Mouse (Mus musculus) MEL (cell line): ENCODE results near the gene Rec8. TPM values are rescaled to one million over a fixed set of nuclear protein-coding genes. Genes with fewer than 3 reads are reported as not detected.

ENCODE experiments used
- DNase-seq: peaks from one replicate; pipeline ENCODE4 v3.0.0; 2011; ENCODE audit warnings: low read depth, low spot score
- H3K27ac ChIP-seq: 2 replicates; pipeline ENCODE4 v1.5.1; 2012; ENCODE audit warnings: low read depth, mild to moderate bottlenecking, control low read depth, low read length, moderate library complexity; ENCODE audit not compliant: control insufficient read depth
- H3K27me3 ChIP-seq, 2 experiments: fragments of 150-350 bp in 1 of 2; sonication (generic) in 1 of 2; 2 replicates each; pipeline ENCODE4 v1.6.1; 2012; ENCODE audit warnings: low read length in 2 of 2, mild to moderate bottlenecking in 2 of 2, improper control_type of control experiment in 1 of 2, moderate library complexity in 1 of 2; ENCODE audit not compliant: insufficient read depth in 2 of 2, control insufficient read depth in 1 of 2
- H3K36me3 ChIP-seq, 2 experiments: 2 replicates each; pipeline ENCODE4 v1.6.1; 2012 to 2014; ENCODE audit warnings: low read length in 2 of 2, improper control_type of control experiment in 1 of 2, inconsistent platforms in 1 of 2, mild to moderate bottlenecking in 1 of 2; ENCODE audit not compliant: insufficient read depth in 2 of 2, control insufficient read depth in 1 of 2
- H3K4me1 ChIP-seq, 2 experiments: fragments of 150-350 bp in 1 of 2; sonication (generic) in 1 of 2; 2 replicates each; pipeline ENCODE4 v1.6.1; 2012; ENCODE audit warnings: low read length in 2 of 2, improper control_type of control experiment in 1 of 2, mild to moderate bottlenecking in 1 of 2; ENCODE audit not compliant: insufficient read depth in 2 of 2, control insufficient read depth in 1 of 2
- H3K4me3 ChIP-seq, 2 experiments: fragments of 150-350 bp in 1 of 2; sonication (generic) in 1 of 2; 2 replicates each; pipeline ENCODE4 v1.5.1; 2012; ENCODE audit warnings: low read depth in 2 of 2, low read length in 2 of 2, mild to moderate bottlenecking in 2 of 2, moderate library complexity in 2 of 2, control low read depth in 1 of 2, improper control_type of control experiment in 1 of 2; ENCODE audit not compliant: control insufficient read depth in 1 of 2, insufficient read depth in 1 of 2
- H3K79me2 ChIP-seq: 2 replicates; pipeline ENCODE4 v1.6.1; 2012; ENCODE audit warnings: mild to moderate bottlenecking, low read length, moderate library complexity; ENCODE audit not compliant: control insufficient read depth, poor library complexity, insufficient read depth
- H3K9ac ChIP-seq: 2 replicates; pipeline ENCODE4 v1.6.1; 2012; ENCODE audit warnings: low read depth, mild to moderate bottlenecking, control low read depth, low read length, moderate library complexity; ENCODE audit not compliant: control insufficient read depth, poor library complexity, severe bottlenecking
- H3K9me3 ChIP-seq: fragments of 150-350 bp; sonication (generic); replicated peaks from 2 replicates; pipeline ENCODE4 v1.6.1; 2012; ENCODE audit warnings: mild to moderate bottlenecking, low read length, improper control_type of control experiment, moderate library complexity; ENCODE audit not compliant: insufficient read depth
- CTCF ChIP-seq, 3 experiments: IDR thresholded peaks in 2 of 3; conservative IDR thresholded peaks in 1 of 3; 2 replicates each; pipeline ENCODE4 v1.5.1; 2011 to 2012; ENCODE audit warnings: low read length in 3 of 3, low read depth in 2 of 3, mild to moderate bottlenecking in 2 of 3, improper control_type of control experiment in 1 of 3, inconsistent platforms in 1 of 3, mixed read lengths in 1 of 3, moderate library complexity in 1 of 3; ENCODE audit not compliant: control insufficient read depth in 1 of 3, insufficient read depth in 1 of 3, poor library complexity in 1 of 3, severe bottlenecking in 1 of 3
- ELF1 ChIP-seq: IDR thresholded peaks from 2 replicates; pipeline ENCODE4 v1.6.1; 2014; ENCODE audit warnings: low read depth, mild to moderate bottlenecking, inconsistent platforms, low read length, improper control_type of control experiment, moderate library complexity
- EP300 ChIP-seq, 2 experiments: IDR thresholded peaks; 2 replicates each; pipeline ENCODE4 v1.6.1; 2011; ENCODE audit warnings: improper control_type of control experiment in 2 of 2, low read length in 2 of 2, low read depth in 1 of 2, mild to moderate bottlenecking in 1 of 2
- ETS1 ChIP-seq: IDR thresholded peaks from 2 replicates; pipeline ENCODE4 v1.6.1; 2012; ENCODE audit warnings: low read depth, mild to moderate bottlenecking, inconsistent platforms, low read length, improper control_type of control experiment, moderate library complexity
- GABPA ChIP-seq: IDR thresholded peaks from 2 replicates; pipeline ENCODE4 v1.6.1; 2012; ENCODE audit warnings: low read depth, mild to moderate bottlenecking, inconsistent platforms, low read length, improper control_type of control experiment, moderate library complexity
- HCFC1 ChIP-seq: IDR thresholded peaks from 2 replicates; pipeline ENCODE4 v1.6.1; 2012; ENCODE audit warnings: low read depth, mild to moderate bottlenecking, inconsistent platforms, low read length, improper control_type of control experiment, moderate library complexity
- JUND ChIP-seq: IDR thresholded peaks from 2 replicates; pipeline ENCODE4 v1.6.1; 2011; ENCODE audit warnings: low read depth, mild to moderate bottlenecking, improper control_type of control experiment, low read length
- KAT2A ChIP-seq: conservative IDR thresholded peaks from 2 replicates; pipeline ENCODE4 v1.6.1; 2012; ENCODE audit warnings: low read depth, low read length, improper control_type of control experiment, inconsistent platforms
- MAX ChIP-seq: IDR thresholded peaks from 2 replicates; pipeline ENCODE4 v1.6.1; 2011; ENCODE audit warnings: low read length, improper control_type of control experiment
- MAZ ChIP-seq: IDR thresholded peaks from 2 replicates; pipeline ENCODE4 v1.6.1; 2012; ENCODE audit warnings: low read depth, mild to moderate bottlenecking, inconsistent platforms, low read length, improper control_type of control experiment
- MXI1 ChIP-seq: IDR thresholded peaks from 2 replicates; pipeline ENCODE4 v1.6.1; 2011; ENCODE audit warnings: mild to moderate bottlenecking, low read depth, low read length, improper control_type of control experiment
- MYB ChIP-seq: IDR thresholded peaks from 2 replicates; pipeline ENCODE4 v1.6.1; 2011; ENCODE audit warnings: mild to moderate bottlenecking, low read depth, low read length, improper control_type of control experiment
- MYC ChIP-seq: IDR thresholded peaks from 2 replicates; pipeline ENCODE4 v1.6.1; 2011; ENCODE audit warnings: low read depth, mild to moderate bottlenecking, low read length, improper control_type of control experiment, moderate library complexity
- NELFE ChIP-seq: IDR thresholded peaks from 2 replicates; pipeline ENCODE4 v1.6.1; 2011; ENCODE audit warnings: low read depth, low read length, improper control_type of control experiment
- NRF1 ChIP-seq: IDR thresholded peaks from 2 replicates; pipeline ENCODE4 v1.6.1; 2014; ENCODE audit warnings: low read depth, mild to moderate bottlenecking, inconsistent platforms, low read length, improper control_type of control experiment, moderate library complexity; ENCODE audit not compliant: poor library complexity, insufficient read depth, severe bottlenecking
- POLR2A ChIP-seq, 2 experiments: IDR thresholded peaks; 2 replicates each; pipeline ENCODE4 v1.6.1; 2011 to 2012; ENCODE audit warnings: low read length in 2 of 2, mild to moderate bottlenecking in 2 of 2, control low read depth in 1 of 2, improper control_type of control experiment in 1 of 2, low read depth in 1 of 2, moderate library complexity in 1 of 2; ENCODE audit not compliant: control insufficient read depth in 1 of 2, insufficient read depth in 1 of 2, poor library complexity in 1 of 2
- POLR2AphosphoS2 ChIP-seq: IDR thresholded peaks from 2 replicates; pipeline ENCODE4 v1.6.1; 2011; ENCODE audit warnings: low read length, improper control_type of control experiment
- POLR2AphosphoS5 ChIP-seq: IDR thresholded peaks from 2 replicates; pipeline ENCODE4 v1.6.1; 2012; ENCODE audit warnings: low read depth, borderline replicate concordance, mild to moderate bottlenecking, inconsistent platforms, low read length, moderate library complexity, mixed read lengths
- SIN3A ChIP-seq: IDR thresholded peaks from 2 replicates; pipeline ENCODE4 v1.6.1; 2012; ENCODE audit warnings: low read length, improper control_type of control experiment, inconsistent platforms
- TAL1 ChIP-seq: IDR thresholded peaks from 2 replicates; pipeline ENCODE4 v1.6.1; 2012; ENCODE audit warnings: mild to moderate bottlenecking, inconsistent platforms, low read length, moderate library complexity, mixed read lengths
- TCF12 ChIP-seq: IDR thresholded peaks from 2 replicates; pipeline ENCODE4 v1.6.1; 2014; ENCODE audit warnings: low read depth, mild to moderate bottlenecking, inconsistent platforms, low read length, improper control_type of control experiment, moderate library complexity
- UBTF ChIP-seq: IDR thresholded peaks from 2 replicates; pipeline ENCODE4 v1.6.1; 2012; ENCODE audit warnings: low read depth, mild to moderate bottlenecking, inconsistent platforms, low read length, improper control_type of control experiment, moderate library complexity, borderline replicate concordance; ENCODE audit not compliant: insufficient read depth
- USF1 ChIP-seq: IDR thresholded peaks from 2 replicates; pipeline ENCODE4 v1.6.1; 2014; ENCODE audit warnings: low read depth, mild to moderate bottlenecking, inconsistent platforms, low read length, improper control_type of control experiment, moderate library complexity
- USF2 ChIP-seq, 2 experiments: IDR thresholded peaks; 2 replicates each; pipeline ENCODE4 v1.6.1; 2011 to 2012; ENCODE audit warnings: improper control_type of control experiment in 2 of 2, low read length in 2 of 2, borderline replicate concordance in 1 of 2, inconsistent platforms in 1 of 2, low read depth in 1 of 2, mild to moderate bottlenecking in 1 of 2; ENCODE audit not compliant: insufficient read depth in 1 of 2
- polyA plus RNA-seq, 2 experiments: library from polyadenylated mRNA; stranded (reverse) in 1 of 2; unstranded in 1 of 2; fragments of >175 nt in 1 of 2; fragments of >200 nt in 1 of 2; gene quantifications; 2 replicates each; pipeline versions ENCODE4 v1.2.1 to v1.2.4; 2012; ENCODE audit warnings: low replicate concordance in 2 of 2, low read depth in 1 of 2; ENCODE audit not compliant: insufficient read length in 2 of 2, insufficient read depth in 1 of 2, missing spikeins in 1 of 2
- total RNA-seq: library from RNA; depleted of rRNA; stranded (reverse); fragments of 300-350 nt; gene quantifications from 2 replicates; pipeline ENCODE4 v1.2.3, GENCODE M21; 2012

Rec8 gene
- total and polyA plus RNA-seq, 3 experiments, result 1.5 to 2.5 TPM; not detected in 1

DNA sequence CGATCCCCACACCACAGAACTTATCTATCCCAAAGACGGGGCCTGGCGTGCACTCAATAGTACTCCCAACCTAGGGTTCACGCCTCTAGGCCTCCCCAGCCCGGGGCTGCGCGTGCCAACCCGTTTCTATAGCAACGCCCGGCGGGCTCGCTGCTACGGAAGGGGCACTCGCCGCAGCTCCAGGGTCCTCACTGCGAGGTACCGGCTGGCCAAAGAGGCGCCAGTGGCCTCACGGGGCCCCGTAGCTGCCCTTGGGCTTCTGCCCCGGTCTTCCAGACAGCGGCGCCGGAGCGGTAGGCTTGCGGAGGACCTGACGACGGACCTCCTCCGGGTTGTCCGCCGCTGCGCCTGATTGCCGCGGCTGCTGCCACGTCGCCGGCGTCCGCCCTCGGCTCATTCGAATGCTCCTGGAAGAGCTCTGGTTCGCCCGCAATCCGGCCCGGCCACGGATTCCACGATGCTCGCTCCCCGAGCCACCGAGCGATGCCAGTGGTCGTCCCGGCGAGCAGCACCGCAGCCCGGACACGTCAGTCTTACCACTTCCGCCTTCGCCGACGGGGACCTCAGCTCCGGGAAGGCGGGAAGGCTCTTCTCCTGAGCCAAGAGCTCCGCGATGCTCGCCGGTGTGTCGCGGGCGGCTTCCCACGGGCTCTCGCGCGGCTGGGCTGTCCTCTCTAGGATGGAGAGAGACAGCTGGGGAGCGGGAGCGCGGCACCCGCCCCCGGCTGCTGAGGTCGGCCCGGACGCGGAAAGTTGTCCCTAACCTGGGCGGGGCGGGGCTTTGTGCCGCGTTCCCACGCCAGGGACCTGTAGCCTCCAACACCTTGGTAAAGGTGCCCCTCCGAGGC, 25.4 kb downstream of the Rec8 start, which contains the start of gene Tm9sf1:
TSS of gene Tm9sf1 (minus strand) at position 747 of the 848 bp plus-strand sequence.
- Histone ChIP-seq H3K4me1 (peaks cover 0 to 14% of the 10 kb centered on the region in 2 experiments; a peak in 2 of 4 replicates), H3K79me2 (peaks cover 42% of the 10 kb centered on the region), H3K27ac (peak within 1 kb of the TSS; percentile 86), H3K27me3 (no peaks in the 10 kb centered on the region), H3K36me3 (peaks cover 3 to 15% of the 10 kb centered on the region in 2 experiments; a peak in 3 of 4 replicates), H3K4me3 (peak within 1 kb of the TSS; percentile 76 to 83), H3K9me3 (no peaks in the 10 kb centered on the region), H3K9ac (peak within 1 kb of the TSS; percentile 87)
- peak; percentile 93 for DNase-seq
- TF ChIP-seq TCF12, result 0 out of 2 replicates have a peak, but pooled peaks have one; percentile 9
- peak; percentile 89 for TF ChIP-seq HCFC1
- TF ChIP-seq UBTF, result peak; percentile 75; the same call in 1 of the 2 replicates
- TF ChIP-seq MYC, result 0 out of 2 replicates have a peak, but pooled peaks have one; percentile 29
- TF ChIP-seq NELFE, result peak; percentile 62
- peak; percentile 55 to 71 for TF ChIP-seq POLR2A (IDR thresholded peaks at IDR 0.05; ENCODE audit: control insufficient read depth in 1 of 2, insufficient read depth in 1 of 2, low read depth in 1 of 2, low read length in 2 of 2, poor library complexity in 1 of 2)
- peak; percentile 84 for TF ChIP-seq MXI1
- no peak for TF ChIP-seq USF1
- 0 out of 2 replicates have a peak, but pooled peaks have one; percentile 4 for TF ChIP-seq ETS1
- TF ChIP-seq ELF1, result peak; percentile 86
- TF ChIP-seq NRF1, result no peak
- peak; percentile 69; the same call in 1 of the 2 replicates for TF ChIP-seq KAT2A
- peak; percentile 30 for TF ChIP-seq SIN3A
- no peak for TF ChIP-seq POLR2AphosphoS5
- TF ChIP-seq POLR2AphosphoS2, result peak; percentile 65; the same call in 1 of the 2 replicates
- TF ChIP-seq MAX, result peak; percentile 99

DNA sequence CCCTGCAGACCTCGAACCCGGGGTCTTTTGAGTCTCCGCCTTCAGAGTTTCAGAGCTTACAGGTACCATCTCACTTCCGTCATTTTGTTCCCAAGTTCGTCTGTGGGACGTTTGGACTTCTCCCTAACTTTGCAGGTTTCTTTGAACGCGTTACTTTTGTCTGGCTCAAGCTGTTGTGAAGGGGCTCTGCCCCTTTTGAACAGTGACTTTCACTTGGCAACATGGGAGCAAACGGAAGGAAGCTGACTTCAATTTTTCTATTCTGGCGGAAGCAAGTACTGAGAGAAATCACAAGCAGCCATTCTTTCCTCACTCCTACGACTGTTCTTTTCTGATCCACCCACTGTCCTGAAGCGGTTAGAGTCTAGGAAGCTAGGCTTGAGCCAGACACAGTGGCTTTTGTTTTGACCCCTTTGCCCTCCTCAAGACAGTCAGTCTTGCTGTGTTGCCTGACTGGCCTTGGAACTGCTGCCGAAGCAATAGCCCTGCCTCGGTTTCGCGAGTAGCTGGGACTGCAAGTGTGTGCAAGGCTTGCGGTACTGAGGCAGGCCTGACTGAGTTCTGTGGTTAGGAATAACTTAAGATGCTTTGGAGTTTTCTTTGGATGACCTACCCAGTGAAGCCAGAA, 26.5 kb downstream of the Rec8 start:
- no peaks in the 10 kb centered on the region for H3K9me3 ChIP-seq
- H3K27ac ChIP-seq, result no peak overlapping the region; the same call in 1 of the 2 replicates
- peaks cover 3 to 15% of the 10 kb centered on the region in 2 experiments; a peak in 3 of 4 replicates for H3K36me3 ChIP-seq
- peaks cover 0 to 14% of the 10 kb centered on the region in 2 experiments; a peak in 2 of 4 replicates for H3K4me1 ChIP-seq
- H3K27me3 ChIP-seq, result no peaks in the 10 kb centered on the region
- H3K79me2 ChIP-seq, result peaks cover 42% of the 10 kb centered on the region
- H3K4me3 ChIP-seq, result peak overlapping the region; percentile 76 to 83
- H3K9ac ChIP-seq, result peak overlapping the region; percentile 87
- TF ChIP-seq TCF12, result no peak
- TF ChIP-seq CTCF (IDR thresholded peaks at IDR 0.05 in 2 of 3, conservative IDR thresholded peaks at IDR 0.05 in 1 of 3; ENCODE audit: control insufficient read depth in 1 of 3, insufficient read depth in 1 of 3, low read depth in 2 of 3, low read length in 3 of 3, poor library complexity in 1 of 3, severe bottlenecking in 1 of 3), result no peak
- TF ChIP-seq MYB, result no peak
- no peak for TF ChIP-seq GABPA
- TF ChIP-seq JUND, result no peak
- TF ChIP-seq POLR2A (IDR thresholded peaks at IDR 0.05; ENCODE audit: control insufficient read depth in 1 of 2, insufficient read depth in 1 of 2, low read depth in 1 of 2, low read length in 2 of 2, poor library complexity in 1 of 2), result no peak
- no peak for TF ChIP-seq USF2 (IDR thresholded peaks at IDR 0.05; ENCODE audit: borderline replicate concordance in 1 of 2, insufficient read depth in 1 of 2, low read depth in 1 of 2, low read length in 2 of 2)
- no peak for TF ChIP-seq TAL1
- TF ChIP-seq MAZ, result no peak
- no peak for TF ChIP-seq MYC
- TF ChIP-seq UBTF, result no peak
- TF ChIP-seq POLR2AphosphoS5, result no peak
- no peak for TF ChIP-seq EP300 (IDR thresholded peaks at IDR 0.05; ENCODE audit: low read depth in 1 of 2, low read length in 2 of 2)
- TF ChIP-seq NELFE, result no peak
- DNase-seq, result peak; percentile 20
